Mouse (Mus musculus) hindbrain, embryonic 14.5 days (tissue): ENCODE data around the gene Pitx2. TPM values are rescaled to one million over a fixed set of nuclear protein-coding genes. Genes with fewer than 3 reads are reported as not detected.

Experiments
- ATAC-seq: fragments of 200-750 bp; cut with Nextera tagmentation; 2 replicates; pipeline ENCODE4 v1.8.0; 2017; ENCODE audit warnings: moderate number of reproducible peaks, mild to moderate bottlenecking, moderate TSS enrichment, moderate library complexity; ENCODE audit not compliant: low FRiP score
- DNase-seq: peaks from one replicate; pipeline ENCODE4 v3.0.0-alpha.2; 2015; ENCODE audit warnings: low spot score
- H3K27ac ChIP-seq: fragments of 300-500 bp; sonication (generic); 2 replicates; pipeline ENCODE4 v1.5.1; 2014; ENCODE audit warnings: mild to moderate bottlenecking, moderate library complexity
- H3K27me3 ChIP-seq: fragments of 300-500 bp; sonication (generic); 2 replicates; pipeline ENCODE4 v1.6.1; 2014; ENCODE audit warnings: mild to moderate bottlenecking, low read length, mixed read lengths; ENCODE audit not compliant: control insufficient read depth, insufficient read depth
- H3K36me3 ChIP-seq: fragments of 300-500 bp; sonication (generic); replicated peaks from 2 replicates; pipeline ENCODE4 v1.6.1; 2014; ENCODE audit not compliant: control insufficient read depth, insufficient read depth
- H3K4me1 ChIP-seq: fragments of 300-500 bp; sonication (generic); replicated peaks from 2 replicates; pipeline ENCODE4 v1.6.1; 2014; ENCODE audit warnings: antibody characterized with exemption, low read length, mixed read lengths; ENCODE audit not compliant: control insufficient read depth, insufficient read depth
- H3K4me2 ChIP-seq: fragments of 300-500 bp; sonication (generic); replicated peaks from 2 replicates; pipeline ENCODE4 v1.6.1; 2014; ENCODE audit warnings: mild to moderate bottlenecking, moderate library complexity
- H3K4me3 ChIP-seq: fragments of 300-500 bp; sonication (generic); replicated peaks from 2 replicates; pipeline ENCODE4 v1.5.1; 2014; ENCODE audit warnings: mild to moderate bottlenecking, low read length
- H3K9ac ChIP-seq: fragments of 300-500 bp; sonication (generic); 2 replicates; pipeline ENCODE4 v1.6.1; 2014
- H3K9me3 ChIP-seq: fragments of 300-500 bp; sonication (generic); 2 replicates; pipeline ENCODE4 v1.6.1; 2016; ENCODE audit warnings: low read length; ENCODE audit not compliant: control insufficient read depth
- WGBS: fragments of 180-500 bp; shearing (Covaris S2); extraction: QIAGEN DNeasy Blood & Tissue Kit; methylation state at CpG from one replicate; pipeline ENCODE4 v1.1.7; 2014; 5-methylcytosine and 5-hydroxymethylcytosine counted together
- polyA plus RNA-seq: library from polyadenylated mRNA; unstranded; fragments of >200 nt; fragmentation: Nextera tagmentation; extraction: Ambion mirVana; gene quantifications from 2 replicates; pipeline ENCODE4 v1.2.1, GENCODE M21; 2014

Gene Pitx2
- polyA plus RNA-seq, 1 experiment from 2014 or later = 1.3 TPM

GRCm38 (mm10) chr3:129207231-129208030, 7.8 kb downstream of the Pitx2 start:
- ATAC-seq = no peak

GRCm38 (mm10) chr3:129208031-129208380, 8.3 kb downstream of the Pitx2 start:
- 2% methylated on average over 7 of the region's 7 CpGs for WGBS
- H3K4me1 ChIP-seq = peaks cover 10% of the 10 kb centered on the region; the same call in 1 of the 2 replicates
- no peak for ATAC-seq
- peaks cover 99% of the 10 kb centered on the region for H3K27me3 ChIP-seq
- no peak overlapping the region for H3K27ac ChIP-seq
- H3K4me3 ChIP-seq = no peak overlapping the region
- H3K9ac ChIP-seq = no peak overlapping the region
- H3K9me3 ChIP-seq = no peaks in the 10 kb centered on the region
- no peak overlapping the region for H3K4me2 ChIP-seq
- DNase-seq = no peak
- no peaks in the 10 kb centered on the region for H3K36me3 ChIP-seq

More at GRCm38 (mm10) chr3:129207231-129208030, 7.8 kb downstream of the Pitx2 start:
- no peak overlapping the region for H3K4me3 ChIP-seq
- H3K36me3 ChIP-seq = no peaks in the 10 kb centered on the region
- no peak overlapping the region for H3K4me2 ChIP-seq
- H3K9me3 ChIP-seq = no peaks in the 10 kb centered on the region
- WGBS = under 1% methylated on average over 24 of the region's 24 CpGs
- peak; percentile 26 for DNase-seq
- H3K4me1 ChIP-seq = peaks cover 10% of the 10 kb centered on the region; the same call in 1 of the 2 replicates
- H3K27ac ChIP-seq = no peak overlapping the region
- peaks cover 99% of the 10 kb centered on the region for H3K27me3 ChIP-seq
- no peak overlapping the region for H3K9ac ChIP-seq

- no peak for DNase-seq
- no peak overlapping the region for H3K27ac ChIP-seq
- H3K4me3 ChIP-seq = no peak overlapping the region
- peaks cover 10% of the 10 kb centered on the region; the same call in 1 of the 2 replicates for H3K4me1 ChIP-seq
- H3K36me3 ChIP-seq = no peaks in the 10 kb centered on the region
- H3K4me2 ChIP-seq = no peak overlapping the region
- WGBS = under 1% methylated on average over 10 of the region's 10 CpGs
- peaks cover 99% of the 10 kb centered on the region for H3K27me3 ChIP-seq
- ATAC-seq = no peak
- no peaks in the 10 kb centered on the region for H3K9me3 ChIP-seq
- H3K9ac ChIP-seq = no peak overlapping the region
Observed at GRCm38 (mm10) chr3:129208421-129208820, 8.7 kb downstream of the Pitx2 start.

GRCm38 (mm10) chr3:129209266-129209665, 9.6 kb downstream of the Pitx2 start:
- DNase-seq = no peak
- Histone ChIP-seq H3K9me3 (no peaks in the 10 kb centered on the region), H3K36me3 (no peaks in the 10 kb centered on the region), H3K4me2 (no peak overlapping the region), H3K27ac (no peak overlapping the region), H3K27me3 (peaks cover 99% of the 10 kb centered on the region), H3K4me1 (peaks cover 8% of the 10 kb centered on the region; the same call in 1 of the 2 replicates), H3K9ac (no peak overlapping the region), H3K4me3 (no peak overlapping the region)
- ATAC-seq = no peak
- WGBS = 4% methylated on average over 4 of the region's 4 CpGs

- DNase-seq (no peak), ATAC-seq (no peak)
- Histone ChIP-seq H3K4me2 (no peak overlapping the region), H3K9ac (no peak overlapping the region), H3K27ac (no peak overlapping the region), H3K9me3 (no peaks in the 10 kb centered on the region), H3K4me3 (no peak overlapping the region), H3K27me3 (peaks cover 97% of the 10 kb centered on the region), H3K36me3 (no peaks in the 10 kb centered on the region), H3K4me1 (peaks cover 3% of the 10 kb centered on the region; the same call in 1 of the 2 replicates)
- 0% methylated on average over 4 of the region's 4 CpGs for WGBS
Observed at GRCm38 (mm10) chr3:129209771-129210170, 10.1 kb downstream of the Pitx2 start.

- ATAC-seq (no peak), DNase-seq (no peak)
- no peak overlapping the region for H3K27ac ChIP-seq
- H3K4me3 ChIP-seq = no peak overlapping the region
- WGBS = 2% methylated on average over 7 of the region's 7 CpGs
- no peaks in the 10 kb centered on the region for H3K9me3 ChIP-seq
- no peaks in the 10 kb centered on the region for H3K36me3 ChIP-seq
- no peak overlapping the region for H3K9ac ChIP-seq
- H3K4me2 ChIP-seq = no peak overlapping the region
- peaks cover 95% of the 10 kb centered on the region for H3K27me3 ChIP-seq
- H3K4me1 ChIP-seq = no peaks in the 10 kb centered on the region
Observed at GRCm38 (mm10) chr3:129212038-129212645, 12.5 kb downstream of the Pitx2 start.

DNA sequence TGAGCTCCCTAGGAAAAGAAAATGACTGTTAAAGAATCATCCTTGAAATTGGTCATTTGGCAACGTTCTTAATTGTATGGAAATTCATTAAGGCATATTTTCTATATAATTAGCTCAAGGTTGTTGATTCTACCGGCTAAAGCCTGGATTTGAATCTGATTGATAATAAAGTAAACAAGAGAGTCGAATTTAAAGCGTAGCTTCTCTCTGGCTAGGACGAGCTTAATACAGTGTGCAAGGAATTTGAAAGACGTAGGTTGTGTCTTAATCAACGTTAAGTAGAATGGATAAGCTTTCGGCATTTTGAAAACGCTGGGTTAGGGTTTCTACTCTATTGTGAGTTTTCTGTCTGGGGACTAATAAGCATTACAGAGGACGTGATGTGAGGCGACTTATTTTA, 13.1 kb downstream of the Pitx2 start:
- Histone ChIP-seq H3K36me3 (no peaks in the 10 kb centered on the region), H3K27ac (no peak overlapping the region), H3K4me2 (no peak overlapping the region), H3K9ac (no peak overlapping the region), H3K4me3 (no peak overlapping the region), H3K9me3 (no peaks in the 10 kb centered on the region), H3K4me1 (no peaks in the 10 kb centered on the region), H3K27me3 (peaks cover 95% of the 10 kb centered on the region)
- DNase-seq (peak; percentile 37), ATAC-seq (no peak)
- WGBS = 3% methylated on average over 11 of the region's 11 CpGs

- peak overlapping the region; percentile 26 for H3K4me3 ChIP-seq
- no peaks in the 10 kb centered on the region for H3K4me1 ChIP-seq
- H3K9ac ChIP-seq = no peak overlapping the region
- no peaks in the 10 kb centered on the region for H3K9me3 ChIP-seq
- ATAC-seq (peak; percentile 88), DNase-seq (peak; percentile 74)
- H3K27ac ChIP-seq = no peak overlapping the region
- H3K36me3 ChIP-seq = no peaks in the 10 kb centered on the region
- H3K4me2 ChIP-seq = peak overlapping the region; percentile 53
- peaks cover 95% of the 10 kb centered on the region for H3K27me3 ChIP-seq
- under 1% methylated on average over 39 of the region's 39 CpGs for WGBS
Observed at GRCm38 (mm10) chr3:129213633-129214145, 14.0 kb downstream of the Pitx2 start.

DNA sequence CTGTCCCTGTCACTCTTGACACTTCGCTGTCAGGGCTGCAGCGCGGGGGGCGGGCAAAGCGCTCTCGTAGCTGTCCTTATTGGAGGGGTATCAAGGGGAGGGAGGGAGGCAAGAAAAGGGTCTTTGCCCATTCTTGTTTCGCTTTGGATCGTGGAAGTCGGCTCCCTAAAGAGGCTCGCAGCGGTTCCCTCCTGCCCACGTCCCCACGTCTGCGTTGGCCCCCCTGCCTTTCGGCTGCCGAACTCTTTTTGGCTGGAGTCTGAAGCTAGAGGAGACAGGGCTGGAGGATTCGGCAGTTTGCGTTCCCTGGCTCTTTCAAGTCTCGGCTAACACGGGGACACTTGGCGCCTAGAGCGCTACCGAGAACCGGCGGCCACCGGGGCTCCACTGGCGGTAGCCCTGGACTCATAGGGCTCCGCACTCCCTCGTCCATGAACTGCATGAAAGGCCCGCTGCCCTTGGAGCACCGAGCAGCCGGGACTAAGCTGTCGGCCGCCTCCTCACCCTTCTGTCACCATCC, 14.5 kb downstream of the Pitx2 start:
- under 1% methylated on average over 34 of the region's 34 CpGs for WGBS
- peak; percentile 25 for DNase-seq
- no peak overlapping the region for H3K9ac ChIP-seq

More for the DNA sequence above, 14.5 kb downstream of the Pitx2 start:
- no peak for ATAC-seq
- H3K27ac ChIP-seq = no peak overlapping the region
- H3K4me3 ChIP-seq = peak overlapping the region; percentile 26
- peaks cover 93% of the 10 kb centered on the region for H3K27me3 ChIP-seq
- no peaks in the 10 kb centered on the region for H3K36me3 ChIP-seq
- peak overlapping the region; percentile 53 for H3K4me2 ChIP-seq
- no peaks in the 10 kb centered on the region for H3K4me1 ChIP-seq
- H3K9me3 ChIP-seq = no peaks in the 10 kb centered on the region
